Mouse (Mus musculus) heart, embryonic 12.5 days (tissue): Measurements from ENCODE around the gene Kdr. TPM values are rescaled to one million over a fixed set of nuclear protein-coding genes. Genes with fewer than 3 reads are reported as not detected.

Source experiments
- ATAC-seq: fragments of 200-750 bp; cut with Nextera tagmentation; 2 replicates; pipeline ENCODE4 v1.8.0; 2017; ENCODE audit warnings: moderate TSS enrichment, moderate library complexity; ENCODE audit not compliant: insufficient number of reproducible peaks, low FRiP score
- H3K27ac ChIP-seq: fragments of 300-500 bp; sonication (generic); 2 replicates; pipeline ENCODE4 v1.5.1; 2016; ENCODE audit warnings: mild to moderate bottlenecking, moderate library complexity; ENCODE audit not compliant: poor library complexity, severe bottlenecking
- H3K27me3 ChIP-seq: fragments of 300-500 bp; sonication (generic); replicated peaks from 2 replicates; pipeline ENCODE4 v1.6.1; 2016; ENCODE audit warnings: mild to moderate bottlenecking, moderate library complexity
- H3K36me3 ChIP-seq: fragments of 300-500 bp; sonication (generic); 2 replicates; pipeline ENCODE4 v1.6.1; 2016; ENCODE audit warnings: mild to moderate bottlenecking, moderate library complexity
- H3K4me1 ChIP-seq: fragments of 300-500 bp; sonication (generic); replicated peaks from 2 replicates; pipeline ENCODE4 v1.6.1; 2016; ENCODE audit warnings: mild to moderate bottlenecking
- H3K4me2 ChIP-seq: fragments of 300-500 bp; sonication (generic); 2 replicates; pipeline ENCODE4 v1.6.1; 2016; ENCODE audit warnings: mild to moderate bottlenecking, moderate library complexity
- H3K4me3 ChIP-seq: fragments of 300-500 bp; sonication (generic); 2 replicates; pipeline ENCODE4 v1.5.1; 2016; ENCODE audit warnings: mild to moderate bottlenecking
- H3K9ac ChIP-seq: fragments of 300-500 bp; sonication (generic); 2 replicates; pipeline ENCODE4 v1.6.1; 2016; ENCODE audit warnings: mild to moderate bottlenecking, moderate library complexity
- H3K9me3 ChIP-seq: fragments of 300-500 bp; sonication (generic); replicated peaks from 2 replicates; pipeline ENCODE4 v1.6.1; 2016; ENCODE audit warnings: mild to moderate bottlenecking, moderate library complexity
- WGBS: fragments of 180-500 bp; shearing (Covaris S2); methylation state at CpG from one replicate; pipeline ENCODE4 v1.1.7; 2016; 5-methylcytosine and 5-hydroxymethylcytosine counted together
- polyA plus RNA-seq: library from polyadenylated mRNA; unstranded; fragments of >200 nt; fragmentation: Nextera tagmentation; extraction: Ambion mirVana; gene quantifications from 2 replicates; pipeline ENCODE4 v1.2.1, GENCODE M21; 2016

Gene Kdr
- polyA plus RNA-seq, 1 experiment from 2014 or later: 48.0 TPM

DNA sequence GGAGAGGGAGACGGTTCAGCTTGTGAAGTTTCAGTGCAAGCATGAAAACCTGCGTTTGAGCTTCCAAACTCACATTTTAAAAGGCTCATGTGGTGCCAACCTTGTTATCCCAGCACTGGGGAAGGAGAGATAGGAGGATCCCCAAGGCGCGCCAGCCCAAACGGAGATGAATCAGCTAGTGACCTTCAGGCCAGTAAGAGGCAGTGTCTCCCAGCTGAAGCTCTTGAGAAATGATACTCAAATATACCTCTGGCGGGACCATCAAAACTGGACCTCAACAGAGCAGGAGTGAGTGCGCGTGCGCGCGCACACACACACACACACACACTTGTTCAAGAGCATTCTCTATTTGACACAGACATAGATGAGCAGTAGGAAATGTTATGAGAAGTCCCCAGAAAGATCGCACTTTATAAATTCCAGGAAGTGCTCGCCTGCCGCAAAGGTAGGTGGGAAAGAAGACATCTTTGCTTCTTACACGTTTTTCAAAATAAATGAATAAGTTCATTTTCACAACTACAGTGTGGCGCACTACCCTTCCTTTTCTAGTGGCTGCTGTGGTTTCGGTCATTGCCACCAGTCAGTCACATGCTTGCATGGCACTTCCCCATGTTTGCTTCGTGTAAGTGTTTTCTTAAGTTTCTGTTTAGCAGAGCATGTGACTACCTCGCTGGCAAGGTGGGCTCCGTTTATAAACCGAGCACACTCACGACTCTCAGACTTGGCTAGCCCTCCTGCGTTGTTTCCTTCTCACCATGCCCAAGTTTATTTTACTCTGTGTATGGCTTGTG lies 2.5 kb upstream of the Kdr start:
- no peak overlapping the region for H3K4me2 ChIP-seq
- H3K9ac ChIP-seq: no peak overlapping the region
- 61% methylated on average over 23 of the region's 23 CpGs for WGBS
- H3K4me1 ChIP-seq: peaks cover 11% of the 10 kb centered on the region
- 0 out of 2 replicates have a peak, but pooled peaks cover 3% of the 10 kb centered on the region for H3K9me3 ChIP-seq
- no peaks in the 10 kb centered on the region for H3K36me3 ChIP-seq
- ATAC-seq: no peak
- no peak overlapping the region for H3K27ac ChIP-seq
- no peak overlapping the region for H3K4me3 ChIP-seq
- peaks cover 15% of the 10 kb centered on the region for H3K27me3 ChIP-seq

DNA sequence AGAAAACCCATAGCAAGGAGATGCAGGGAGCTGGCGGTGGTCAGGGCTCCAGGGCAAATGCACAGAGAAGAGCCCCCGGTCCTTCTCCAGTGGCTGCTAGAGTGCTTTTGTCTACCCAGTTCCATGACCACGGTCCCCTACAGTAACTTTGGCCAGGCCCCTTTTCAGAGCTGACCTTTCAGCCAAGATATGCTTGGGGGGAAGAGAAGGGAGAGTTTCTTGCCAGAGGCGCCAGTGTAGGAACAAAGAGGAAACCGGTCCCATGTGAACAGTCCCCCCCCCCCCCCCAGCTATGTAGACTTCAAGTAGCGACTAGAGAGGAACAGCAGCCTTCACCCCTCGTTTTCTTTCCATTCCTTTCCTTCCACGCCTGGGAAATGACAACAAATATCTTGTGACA lies 850 bp upstream of the Kdr start:
- peak overlapping the region; percentile 80 for H3K9ac ChIP-seq
- 0 out of 2 replicates have a peak, but pooled peaks have one; percentile 3 for ATAC-seq

GRCm38 (mm10) chr5:75977441-75978373 lies 551 bp downstream of the Kdr start:
- H3K4me3 ChIP-seq: peak overlapping the region; percentile 71
- peak overlapping the region; percentile 80 for H3K9ac ChIP-seq
- peak; percentile 68 for ATAC-seq
- 1% methylated on average over 54 of the region's 54 CpGs for WGBS
- H3K4me1 ChIP-seq: peaks cover 17% of the 10 kb centered on the region
- H3K36me3 ChIP-seq: no peaks in the 10 kb centered on the region
- peak overlapping the region; percentile 80 for H3K27ac ChIP-seq
- 0 out of 2 replicates have a peak, but pooled peaks cover 3% of the 10 kb centered on the region for H3K9me3 ChIP-seq
- peaks cover 15% of the 10 kb centered on the region for H3K27me3 ChIP-seq
- H3K4me2 ChIP-seq: peak overlapping the region; percentile 91

More for the DNA sequence above, 850 bp upstream of the Kdr start:
- peak overlapping the region; percentile 71 for H3K4me3 ChIP-seq
- WGBS: 3% methylated on average over 8 of the region's 8 CpGs
- peaks cover 15% of the 10 kb centered on the region for H3K27me3 ChIP-seq
- 0 out of 2 replicates have a peak, but pooled peaks cover 3% of the 10 kb centered on the region for H3K9me3 ChIP-seq
- peak overlapping the region; percentile 61 for H3K27ac ChIP-seq
- H3K4me1 ChIP-seq: peaks cover 11% of the 10 kb centered on the region
- no peaks in the 10 kb centered on the region for H3K36me3 ChIP-seq
- H3K4me2 ChIP-seq: peak overlapping the region; percentile 91

GRCm38 (mm10) chr5:75976696-75977095 lies 1.6 kb downstream of the Kdr start:
- H3K27ac ChIP-seq: 0 out of 2 replicates have a peak overlapping the region, but pooled peaks have one; percentile 80

GRCm38 (mm10) chr5:75975398-75975797 lies 2.9 kb downstream of the Kdr start:
- H3K9ac ChIP-seq: peak overlapping the region; percentile 60; the same call in 1 of the 2 replicates
- ATAC-seq: no peak
- peak overlapping the region; percentile 56 for H3K4me2 ChIP-seq
- peak overlapping the region; percentile 35; the same call in 1 of the 2 replicates for H3K27ac ChIP-seq
- peaks cover 27% of the 10 kb centered on the region for H3K4me1 ChIP-seq
- H3K4me3 ChIP-seq: peak overlapping the region; percentile 71
- 0 out of 2 replicates have a peak, but pooled peaks cover 7% of the 10 kb centered on the region for H3K36me3 ChIP-seq
- no peaks in the 10 kb centered on the region for H3K9me3 ChIP-seq
- 64% methylated on average over 5 of the region's 5 CpGs for WGBS
- peaks cover 15% of the 10 kb centered on the region for H3K27me3 ChIP-seq

More at GRCm38 (mm10) chr5:75976696-75977095, 1.6 kb downstream of the Kdr start:
- Histone ChIP-seq H3K9me3 (no peaks in the 10 kb centered on the region), H3K9ac (peak overlapping the region; percentile 80; the same call in 1 of the 2 replicates), H3K4me3 (peak overlapping the region; percentile 71), H3K4me2 (peak overlapping the region; percentile 91), H3K27me3 (peaks cover 15% of the 10 kb centered on the region), H3K36me3 (no peaks in the 10 kb centered on the region), H3K4me1 (peaks cover 23% of the 10 kb centered on the region)
- no peak for ATAC-seq
- 34% methylated on average over 9 of the region's 9 CpGs for WGBS

GRCm38 (mm10) chr5:75974543-75975130 lies 3.6 kb downstream of the Kdr start:
- no peak for ATAC-seq
- Histone ChIP-seq H3K4me1 (peaks cover 27% of the 10 kb centered on the region), H3K9ac (no peak overlapping the region), H3K27ac (0 out of 2 replicates have a peak overlapping the region, but pooled peaks have one; percentile 31), H3K36me3 (0 out of 2 replicates have a peak, but pooled peaks cover 7% of the 10 kb centered on the region), H3K27me3 (peaks cover 10% of the 10 kb centered on the region), H3K9me3 (no peaks in the 10 kb centered on the region), H3K4me2 (peak overlapping the region; percentile 56), H3K4me3 (peak overlapping the region; percentile 71)
- WGBS: 53% methylated on average over 7 of the region's 7 CpGs

GRCm38 (mm10) chr5:75969887-75970286 lies 8.4 kb downstream of the Kdr start:
- Histone ChIP-seq H3K4me2 (no peak overlapping the region), H3K9me3 (no peaks in the 10 kb centered on the region)
- no peak for ATAC-seq

DNA sequence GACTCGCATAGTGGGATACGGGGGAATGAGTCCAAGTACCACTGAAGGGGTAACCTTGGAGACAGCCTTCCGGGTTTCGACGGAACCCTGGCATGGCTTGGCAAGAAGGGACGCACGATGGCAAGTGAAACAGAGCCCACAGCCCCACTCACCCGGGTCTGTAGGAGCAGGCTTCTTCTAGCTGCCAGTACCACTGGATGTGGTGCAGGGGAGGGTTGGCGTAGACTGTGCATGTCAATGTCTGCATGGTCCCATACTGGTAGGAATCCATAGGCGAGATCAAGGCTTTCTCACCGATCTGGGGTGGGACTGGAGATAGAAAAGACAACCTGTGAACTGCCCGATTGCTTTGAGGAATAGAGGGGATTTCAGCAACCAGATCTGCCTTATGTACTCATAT lies 15.7 kb downstream of the Kdr start:
- H3K9me3 ChIP-seq: no peaks in the 10 kb centered on the region
- H3K4me1 ChIP-seq: peaks cover 23% of the 10 kb centered on the region
- H3K36me3 ChIP-seq: peaks cover 42% of the 10 kb centered on the region
- H3K4me2 ChIP-seq: 0 out of 2 replicates have a peak overlapping the region, but pooled peaks have one; percentile 44
- no peak overlapping the region for H3K27ac ChIP-seq
- no peaks in the 10 kb centered on the region for H3K27me3 ChIP-seq
- WGBS: 65% methylated on average over 12 of the region's 12 CpGs
- ATAC-seq: peak; percentile 46
- H3K9ac ChIP-seq: no peak overlapping the region
- H3K4me3 ChIP-seq: no peak overlapping the region

More at GRCm38 (mm10) chr5:75969887-75970286, 8.4 kb downstream of the Kdr start:
- Histone ChIP-seq H3K27ac (no peak overlapping the region), H3K27me3 (no peaks in the 10 kb centered on the region), H3K4me3 (no peak overlapping the region), H3K4me1 (peaks cover 16% of the 10 kb centered on the region; the same call in 1 of the 2 replicates), H3K36me3 (peaks cover 31% of the 10 kb centered on the region), H3K9ac (no peak overlapping the region)
- WGBS: 40% methylated on average over 3 of the region's 3 CpGs

GRCm38 (mm10) chr5:75961741-75962469 lies 16.4 kb downstream of the Kdr start:
- 21% methylated on average over 19 of the region's 19 CpGs for WGBS
- Histone ChIP-seq H3K4me1 (peaks cover 23% of the 10 kb centered on the region), H3K27me3 (no peaks in the 10 kb centered on the region), H3K9me3 (no peaks in the 10 kb centered on the region), H3K4me3 (no peak overlapping the region), H3K9ac (no peak overlapping the region), H3K27ac (no peak overlapping the region), H3K36me3 (peaks cover 45% of the 10 kb centered on the region), H3K4me2 (peak overlapping the region; percentile 44)
- peak; percentile 87 for ATAC-seq

DNA sequence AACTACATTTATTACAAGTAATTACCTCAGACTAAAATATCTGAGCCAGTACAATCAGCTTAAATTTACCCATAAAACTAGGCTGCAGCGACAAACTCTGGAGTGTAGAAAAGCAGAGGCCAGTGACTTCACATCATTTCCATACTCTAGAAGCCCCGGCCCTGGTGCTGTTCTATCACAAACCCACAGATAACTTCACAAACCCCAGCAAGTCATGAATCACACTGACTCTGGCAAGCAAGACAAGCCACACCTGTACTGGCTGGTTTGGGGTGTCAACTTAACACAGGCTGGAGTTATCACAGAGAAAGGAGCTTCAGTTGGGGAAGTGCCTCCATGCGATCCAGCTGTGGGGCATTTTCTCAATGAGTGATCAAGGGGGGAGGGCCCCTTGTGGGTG lies 18.4 kb downstream of the Kdr start:
- H3K4me1 ChIP-seq: peaks cover 30% of the 10 kb centered on the region
- H3K9ac ChIP-seq: no peak overlapping the region
- 61% methylated on average over 3 of the region's 3 CpGs for WGBS
- H3K4me2 ChIP-seq: no peak overlapping the region
- H3K27ac ChIP-seq: no peak overlapping the region
- H3K27me3 ChIP-seq: no peaks in the 10 kb centered on the region
- H3K4me3 ChIP-seq: no peak overlapping the region
- peaks cover 33% of the 10 kb centered on the region for H3K36me3 ChIP-seq
- no peaks in the 10 kb centered on the region for H3K9me3 ChIP-seq
- no peak for ATAC-seq
